ENCODE assay signal across 8 mouse cellular contexts in genomic region chr4:140957725-140958124, GRCm38 (mm10). TPM values are rescaled to one million over a fixed set of nuclear protein-coding genes. Genes with fewer than 3 reads are reported as not detected.
DNase-seq lines count a peak whose midpoint lies in the region; ATAC-seq and TF ChIP-seq lines count a peak whose summit lies in the region.

No protein-coding gene starts in this region.

- H3K9ac ChIP-seq in hindbrain, postnatal 0 days (replicated peaks; ENCODE audit: low read length), result peak overlapping the region; percentile 49

- peak overlapping the region; percentile 76 for H3K4me2 ChIP-seq in hindbrain, postnatal 0 days (ENCODE audit: low read depth, low read length)

- peak overlapping the region; percentile 42 for H3K4me3 ChIP-seq in cortical plate, adult 2 months (ENCODE audit: insufficient read depth, low read length)
- H3K4me3 ChIP-seq in hindbrain, postnatal 0 days (ENCODE audit: low read length), result peak overlapping the region; percentile 42

- no peak for TF ChIP-seq POLR2A in cortical plate, adult 2 months (IDR thresholded peaks at IDR 0.05; ENCODE audit: extremely low read depth, insufficient read depth, low read length)

- TF ChIP-seq CTCF in cortical plate, adult 2 months (IDR thresholded peaks at IDR 0.05; ENCODE audit: extremely low read depth, insufficient read depth, low read length), result peak; percentile 93
- peak; percentile 96 for TF ChIP-seq CTCF in hindbrain, postnatal 0 days (IDR thresholded peaks at IDR 0.05; ENCODE audit: low read depth)

- H3K4me1 ChIP-seq in cortical plate, adult 2 months (ENCODE audit: control insufficient read depth, insufficient read depth, low read length), result peaks cover 6% of the 10 kb centered on the region
- peaks cover 10% of the 10 kb centered on the region for H3K4me1 ChIP-seq in hindbrain, postnatal 0 days (ENCODE audit: insufficient read depth, low read length)

- no peaks in the 10 kb centered on the region for H3K9me3 ChIP-seq in hindbrain, postnatal 0 days (ENCODE audit: low read length)

- H3K36me3 ChIP-seq in hindbrain, postnatal 0 days (ENCODE audit: insufficient read depth, low read length), result no peaks in the 10 kb centered on the region

- peak; percentile 50 for ATAC-seq in hindbrain, postnatal 0 days
- ATAC-seq in megakaryocyte progenitor cell, adult 5-6 weeks (replicated peaks; ENCODE audit: poor library complexity), result peak; percentile 62

- under 1% methylated on average over 13 of the region's 13 CpGs for WGBS in hindbrain, postnatal 0 days

- intact Hi-C loops in left cerebral cortex, postnatal 14 days (cut with DNase I), result loop anchor here (2.0 to 5.0 kb wide), 3 partner anchors 55 to 240 kb away; no protein-coding TSS in a partner anchor

- no peaks in the 10 kb centered on the region for H3K27me3 ChIP-seq in hindbrain, postnatal 0 days (ENCODE audit: insufficient read depth, low read length)

- DNase-seq in adipocyte (ENCODE audit: low spot score), result peak; percentile 69
- DNase-seq in gastrocnemius, adult 8-10 months (ENCODE audit: low spot score in 2 of 2), result peak; percentile 51 to 56
- peak; percentile 86 for DNase-seq in hindbrain, postnatal 0 days (ENCODE audit: low spot score)
- peak; percentile 81 to 89 for DNase-seq in left cerebral cortex, postnatal 14 days (ENCODE audit: low spot score in 2 of 2)
- DNase-seq in right cerebral cortex, postnatal 14 days, result peak; percentile 69
- DNase-seq in urinary bladder, postnatal 4 days (ENCODE audit: low spot score in 2 of 2), result peak; percentile 52 to 72

- peak overlapping the region; percentile 11; the same call in 1 of the 2 replicates for H3K27ac ChIP-seq in cortical plate, adult 2 months (ENCODE audit: insufficient read depth, low read length)
- peak overlapping the region; percentile 37 for H3K27ac ChIP-seq in hindbrain, postnatal 0 days

RNA-seq across cellular contexts. Expression of gene Sdhb, which starts 3.3 kb away (rescaled TPM):
- 276 and 282 TPM in 2 replicates for polyA plus RNA-seq in cortical plate, adult 2 months (2012; rRNA removed)
- total RNA-seq in gastrocnemius, adult 8-10 months (2022), result 100 to 1,000 TPM; 520 to 588 (median 538) TPM
- 176 and 217 TPM in 2 replicates for total RNA-seq in hindbrain, postnatal 0 days (2014; rRNA removed)
- polyA plus RNA-seq in hindbrain, postnatal 0 days (2015; fragmentation: Nextera tagmentation; extraction: Ambion mirVana), result 583 and 596 TPM in 2 replicates
- 100 to 1,000 TPM; 196 to 202 TPM for total RNA-seq in left cerebral cortex, postnatal 14 days (2021)
- 160 and 167 TPM in 2 replicates for total RNA-seq in megakaryocyte progenitor cell, adult 5-6 weeks (2015)
- total RNA-seq in megakaryocyte progenitor cell, adult 5-6 weeks (2017), result 91.4 and 129 TPM in 2 replicates

RNA-seq across cellular contexts. Expression of gene Atp13a2, which starts 28.9 kb away (rescaled TPM):
- 180 and 187 TPM in 2 replicates for polyA plus RNA-seq in cortical plate, adult 2 months (2012; rRNA removed)
- total RNA-seq in gastrocnemius, adult 8-10 months (2022), result 10 to 100 TPM; 17.2 to 22.5 (median 18.4) TPM
- 408 and 435 TPM in 2 replicates for total RNA-seq in hindbrain, postnatal 0 days (2014; rRNA removed)
- polyA plus RNA-seq in hindbrain, postnatal 0 days (2015; fragmentation: Nextera tagmentation; extraction: Ambion mirVana), result 151 and 166 TPM in 2 replicates
- 100 to 1,000 TPM; 218 TPM for total RNA-seq in left cerebral cortex, postnatal 14 days (2021)
- 9.0 and 13.1 TPM in 2 replicates for total RNA-seq in megakaryocyte progenitor cell, adult 5-6 weeks (2015)
- 19.2 and 23.4 TPM in 2 replicates for total RNA-seq in megakaryocyte progenitor cell, adult 5-6 weeks (2017)

RNA-seq across cellular contexts. Expression of gene Padi2, which starts 51.6 kb away (rescaled TPM):
- polyA plus RNA-seq in cortical plate, adult 2 months (2012; rRNA removed), result 19.4 and 19.7 TPM in 2 replicates
- total RNA-seq in gastrocnemius, adult 8-10 months (2022), result 100 to 1,000 TPM in 2 of 4 experiments, 10 to 100 TPM in 2; 91.7 to 147 (median 109) TPM
- total RNA-seq in hindbrain, postnatal 0 days (2014; rRNA removed), result 5.3 and 5.5 TPM in 2 replicates
- polyA plus RNA-seq in hindbrain, postnatal 0 days (2015; fragmentation: Nextera tagmentation; extraction: Ambion mirVana), result 2.7 and 3.0 TPM in 2 replicates
- 1 to 10 TPM; 5.7 to 8.1 TPM for total RNA-seq in left cerebral cortex, postnatal 14 days (2021)
- total RNA-seq in megakaryocyte progenitor cell, adult 5-6 weeks (2015), result 5.5 and 5.7 TPM in 2 replicates
- 4.8 and 5.0 TPM in 2 replicates for total RNA-seq in megakaryocyte progenitor cell, adult 5-6 weeks (2017)

RNA-seq across cellular contexts. Expression of gene Mfap2, which starts 52.5 kb away (rescaled TPM):
- polyA plus RNA-seq in cortical plate, adult 2 months (2012; rRNA removed), result 9.6 and 10.9 TPM in 2 replicates
- total RNA-seq in gastrocnemius, adult 8-10 months (2022), result 1 to 10 TPM in 2 of 4 experiments, under 1 TPM in 2; 0.48 to 2.2 (median 1.3) TPM
- 20.6 and 42.3 TPM in 2 replicates for total RNA-seq in hindbrain, postnatal 0 days (2014; rRNA removed)
- 92.0 and 99.5 TPM in 2 replicates for polyA plus RNA-seq in hindbrain, postnatal 0 days (2015; fragmentation: Nextera tagmentation; extraction: Ambion mirVana)
- 10 to 100 TPM in 1 of 2 experiments, 1 to 10 TPM in 1; 9.5 to 10.5 TPM for total RNA-seq in left cerebral cortex, postnatal 14 days (2021)
- not detected in 2 replicates for total RNA-seq in megakaryocyte progenitor cell, adult 5-6 weeks (2015)
- total RNA-seq in megakaryocyte progenitor cell, adult 5-6 weeks (2017), result not detected in 2 replicates

Comparison
In these comparisons a context has a peak if more than half of its experiments do, and no peak if none do; other contexts are left out.
1. Peak in every context shown above with its lines: DNase-seq, ATAC-seq, H3K4me3 ChIP-seq and H3K27ac ChIP-seq.
2. RNA of gene Atp13a2, which starts 28.9 kb away (total RNA-seq): 408 to 435 TPM in hindbrain, postnatal 0 days and 218 TPM in left cerebral cortex, postnatal 14 days; 9.0 to 23.4 TPM in megakaryocyte progenitor cell, adult 5-6 weeks and 17.2 to 22.5 TPM in gastrocnemius, adult 8-10 months; every median in the first group is over 4 times any median in the second.
3. RNA of gene Padi2, which starts 51.6 kb away (total RNA-seq): 91.7 to 147 TPM in gastrocnemius, adult 8-10 months; 5.7 to 8.1 TPM in left cerebral cortex, postnatal 14 days, 4.8 to 5.7 TPM in megakaryocyte progenitor cell, adult 5-6 weeks and 5.3 to 5.5 TPM in hindbrain, postnatal 0 days; every median in the first group is over 10 times any median in the second.